Mouse (Mus musculus) neural tube, embryonic 15.5 days (tissue): ENCODE results near the gene Srpk1. TPM values are rescaled to one million over a fixed set of nuclear protein-coding genes. Genes with fewer than 3 reads are reported as not detected.

ENCODE experiments used
- ATAC-seq: fragments of 200-750 bp; cut with Nextera tagmentation; 2 replicates; pipeline ENCODE4 v1.8.0; 2017; ENCODE audit warnings: mild to moderate bottlenecking, moderate TSS enrichment, moderate library complexity; ENCODE audit not compliant: low FRiP score
- H3K27ac ChIP-seq: fragments of 300-500 bp; sonication (generic); replicated peaks from 2 replicates; pipeline ENCODE4 v1.5.1; 2015; ENCODE audit warnings: mild to moderate bottlenecking, inconsistent platforms
- H3K27me3 ChIP-seq: fragments of 300-500 bp; sonication (generic); replicated peaks from 2 replicates; pipeline ENCODE4 v1.6.1; 2015; ENCODE audit warnings: inconsistent platforms
- H3K36me3 ChIP-seq: fragments of 300-500 bp; sonication (generic); 2 replicates; pipeline ENCODE4 v1.6.1; 2015; ENCODE audit warnings: inconsistent platforms
- H3K4me1 ChIP-seq: fragments of 300-500 bp; sonication (generic); 2 replicates; pipeline ENCODE4 v1.6.1; 2015; ENCODE audit warnings: inconsistent platforms
- H3K4me2 ChIP-seq: fragments of 300-500 bp; sonication (generic); 2 replicates; pipeline ENCODE4 v1.6.1; 2015; ENCODE audit warnings: inconsistent platforms, mild to moderate bottlenecking, moderate library complexity
- H3K4me3 ChIP-seq: fragments of 300-500 bp; sonication (generic); replicated peaks from 2 replicates; pipeline ENCODE4 v1.5.1; 2015; ENCODE audit warnings: mild to moderate bottlenecking, inconsistent platforms
- H3K9ac ChIP-seq: fragments of 300-500 bp; sonication (generic); replicated peaks from 2 replicates; pipeline ENCODE4 v1.6.1; 2015; ENCODE audit warnings: mild to moderate bottlenecking, inconsistent platforms
- H3K9me3 ChIP-seq: fragments of 300-500 bp; sonication (generic); replicated peaks from 2 replicates; pipeline ENCODE4 v1.6.1; 2016; ENCODE audit warnings: inconsistent platforms
- WGBS: fragments of 180-500 bp; shearing (Covaris S2); methylation state at CpG from one replicate; pipeline ENCODE4 v1.1.7; 2015; ENCODE audit warnings: mixed read lengths; 5-methylcytosine and 5-hydroxymethylcytosine counted together
- polyA plus RNA-seq: library from polyadenylated mRNA; unstranded; fragments of >200 nt; fragmentation: Nextera tagmentation; extraction: Ambion mirVana; gene quantifications from 2 replicates; pipeline ENCODE4 v1.2.1, GENCODE M21; 2015

Srpk1 gene
- polyA plus RNA-seq, 1 experiment from 2014 or later, result 85.4 TPM

DNA sequence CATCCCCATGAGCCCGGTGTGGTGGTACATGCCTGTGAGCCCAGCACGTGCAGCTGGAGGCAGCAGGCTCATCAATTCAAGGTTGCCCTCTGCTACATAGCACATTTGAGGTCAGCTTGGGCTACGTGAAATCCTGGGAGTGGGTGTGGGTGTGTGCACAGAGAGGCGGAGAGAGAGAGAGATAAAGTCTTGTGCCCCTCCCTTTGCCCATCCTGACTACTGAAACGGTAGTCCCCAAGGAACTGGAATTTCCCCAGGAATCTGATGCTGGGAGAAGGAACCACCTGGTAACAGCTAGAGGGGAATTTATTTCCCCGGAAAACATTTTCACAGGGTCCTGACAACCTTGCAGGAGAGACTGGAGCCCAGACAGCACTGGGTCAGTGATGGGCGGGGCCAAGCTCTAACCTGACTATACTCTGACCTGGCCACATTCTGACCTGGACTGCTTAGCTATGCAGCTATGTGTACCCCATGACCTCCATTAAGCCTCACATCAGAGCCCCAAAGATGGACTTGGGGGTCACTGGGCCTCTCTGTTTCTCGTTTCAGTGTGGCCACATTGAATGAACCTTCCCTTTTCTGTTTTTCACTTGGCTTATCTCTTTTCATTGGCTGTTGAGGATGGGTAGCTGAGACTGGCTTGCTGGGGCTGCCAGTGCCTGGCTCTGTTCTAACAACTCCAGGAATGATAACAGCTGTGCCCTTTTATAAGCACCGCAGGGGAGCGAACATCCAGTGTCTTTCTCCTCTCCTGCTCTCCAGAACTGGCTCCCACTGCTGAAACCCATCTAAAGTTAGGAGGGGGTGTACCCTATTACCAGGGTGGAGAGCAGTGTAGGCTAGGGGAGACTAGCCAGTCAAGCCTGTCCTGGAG, 6.0 kb upstream of the Srpk1 start:
- H3K27ac ChIP-seq, result no peak overlapping the region
- H3K36me3 ChIP-seq, result no peaks in the 10 kb centered on the region

GRCm38 (mm10) chr17:28626937-28627336, 4.4 kb upstream of the Srpk1 start:
- Histone ChIP-seq H3K36me3 (no peaks in the 10 kb centered on the region), H3K27ac (no peak overlapping the region), H3K9me3 (no peaks in the 10 kb centered on the region), H3K4me2 (no peak overlapping the region), H3K4me1 (peaks cover 4% of the 10 kb centered on the region; the same call in 1 of the 2 replicates), H3K4me3 (no peak overlapping the region), H3K27me3 (no peaks in the 10 kb centered on the region), H3K9ac (no peak overlapping the region)
- no peak for ATAC-seq
- 91% methylated on average over 2 of the region's 2 CpGs for WGBS

More for the DNA sequence above, 6.0 kb upstream of the Srpk1 start:
- Histone ChIP-seq H3K4me1 (no peaks in the 10 kb centered on the region), H3K27me3 (no peaks in the 10 kb centered on the region), H3K9me3 (no peaks in the 10 kb centered on the region), H3K9ac (no peak overlapping the region), H3K4me2 (no peak overlapping the region), H3K4me3 (no peak overlapping the region)
- ATAC-seq, result no peak
- 61% methylated on average over 10 of the region's 10 CpGs for WGBS

DNA sequence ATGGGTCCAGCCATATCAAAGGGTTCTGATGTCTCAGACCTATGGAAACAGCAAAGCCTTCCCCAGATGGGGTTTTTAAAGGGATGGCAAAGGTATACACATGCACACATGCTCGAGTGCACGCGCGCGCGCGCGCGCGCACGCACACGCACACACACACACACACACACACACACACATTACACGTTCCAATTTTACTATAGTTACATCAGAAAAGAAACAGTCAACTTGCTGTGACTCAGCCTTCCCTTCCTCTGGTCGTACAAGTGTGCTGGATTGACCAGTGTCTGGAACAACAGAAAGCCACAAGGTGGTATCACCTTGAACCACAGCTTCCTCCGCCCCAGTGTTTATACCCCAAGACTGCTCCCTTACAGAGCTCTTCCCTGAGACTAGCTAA, 2.8 kb upstream of the Srpk1 start:
- no peak overlapping the region for H3K4me3 ChIP-seq
- WGBS, result 94% methylated on average over 15 of the region's 15 CpGs
- no peak overlapping the region for H3K9ac ChIP-seq

DNA sequence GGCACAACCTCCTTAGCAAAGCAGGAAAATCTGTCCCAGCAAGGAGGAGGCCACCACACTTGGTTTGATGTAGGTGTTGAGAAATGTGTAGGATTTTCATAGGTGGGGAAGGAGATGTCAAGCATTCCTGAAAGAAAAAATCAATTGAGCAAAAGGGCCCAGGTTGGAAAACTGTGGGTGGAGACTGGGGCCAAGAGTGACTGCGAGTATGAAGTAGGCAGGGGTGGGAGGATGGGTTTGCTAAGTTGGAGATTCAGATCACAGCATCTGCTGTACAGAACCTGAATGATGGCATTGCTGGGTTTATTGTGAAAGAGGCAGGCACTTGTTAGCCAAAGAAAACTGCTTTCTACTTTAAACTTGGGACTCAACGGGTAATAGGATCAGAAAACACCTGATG, 2.3 kb upstream of the Srpk1 start:
- H3K9me3 ChIP-seq, result no peaks in the 10 kb centered on the region
- no peak overlapping the region for H3K9ac ChIP-seq
- ATAC-seq, result no peak
- peaks cover 6% of the 10 kb centered on the region for H3K36me3 ChIP-seq
- H3K4me2 ChIP-seq, result no peak overlapping the region
- no peak overlapping the region for H3K4me3 ChIP-seq
- peaks cover 19% of the 10 kb centered on the region for H3K4me1 ChIP-seq
- no peaks in the 10 kb centered on the region for H3K27me3 ChIP-seq
- no peak overlapping the region for H3K27ac ChIP-seq
- WGBS, result 90% methylated on average over 2 of the region's 2 CpGs

More for the DNA sequence above, 2.8 kb upstream of the Srpk1 start:
- H3K4me1 ChIP-seq, result peaks cover 15% of the 10 kb centered on the region
- no peaks in the 10 kb centered on the region for H3K9me3 ChIP-seq
- ATAC-seq, result no peak
- H3K27me3 ChIP-seq, result no peaks in the 10 kb centered on the region
- no peak overlapping the region for H3K27ac ChIP-seq
- H3K36me3 ChIP-seq, result peaks cover 1% of the 10 kb centered on the region; the same call in 1 of the 2 replicates
- H3K4me2 ChIP-seq, result no peak overlapping the region

- H3K27ac ChIP-seq, result peak overlapping the region; percentile 94
Measured at GRCm38 (mm10) chr17:28621381-28622299, 869 bp downstream of the Srpk1 start.

GRCm38 (mm10) chr17:28618775-28619174, 3.7 kb downstream of the Srpk1 start:
- H3K4me1 ChIP-seq, result peaks cover 48% of the 10 kb centered on the region
- ATAC-seq, result no peak
- 100% methylated on average over 1 of the region's 1 CpGs for WGBS
- no peaks in the 10 kb centered on the region for H3K27me3 ChIP-seq
- H3K27ac ChIP-seq, result no peak overlapping the region
- H3K9me3 ChIP-seq, result no peaks in the 10 kb centered on the region
- H3K4me2 ChIP-seq, result no peak overlapping the region
- no peak overlapping the region for H3K9ac ChIP-seq
- H3K36me3 ChIP-seq, result peaks cover 18% of the 10 kb centered on the region
- no peak overlapping the region for H3K4me3 ChIP-seq

More at GRCm38 (mm10) chr17:28621381-28622299, 869 bp downstream of the Srpk1 start:
- peak; percentile 74 for ATAC-seq
- no peaks in the 10 kb centered on the region for H3K27me3 ChIP-seq
- peak overlapping the region; percentile 88 for H3K4me2 ChIP-seq
- WGBS, result under 1% methylated on average over 62 of the region's 78 CpGs
- H3K4me3 ChIP-seq, result peak overlapping the region; percentile 99
- peaks cover 39% of the 10 kb centered on the region for H3K4me1 ChIP-seq
- H3K9me3 ChIP-seq, result no peaks in the 10 kb centered on the region
- peak overlapping the region; percentile 98 for H3K9ac ChIP-seq
- peaks cover 12% of the 10 kb centered on the region for H3K36me3 ChIP-seq

DNA sequence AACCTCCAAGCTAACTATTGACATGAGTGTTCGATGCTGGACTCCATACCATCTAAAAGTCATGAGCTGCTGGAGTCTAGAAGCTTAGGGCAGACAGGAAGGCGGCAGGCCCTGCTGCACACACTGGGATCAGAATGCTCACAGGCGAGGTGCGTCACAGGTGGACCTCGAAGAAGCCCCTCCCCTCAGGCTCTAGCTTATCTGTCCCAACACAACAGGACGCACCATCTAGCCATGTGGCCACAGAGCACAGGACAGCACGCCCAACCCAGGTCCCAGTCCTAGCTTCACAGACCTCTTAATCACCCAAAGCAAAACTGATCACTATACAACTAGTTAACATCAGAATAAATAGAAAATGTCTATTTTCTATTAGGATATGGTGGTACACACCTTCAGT, 4.4 kb downstream of the Srpk1 start:
- no peaks in the 10 kb centered on the region for H3K27me3 ChIP-seq
- H3K9ac ChIP-seq, result no peak overlapping the region
- no peak for ATAC-seq
- H3K4me2 ChIP-seq, result no peak overlapping the region
- peaks cover 48% of the 10 kb centered on the region for H3K4me1 ChIP-seq
- 83% methylated on average over 7 of the region's 7 CpGs for WGBS
- H3K4me3 ChIP-seq, result no peak overlapping the region
- H3K9me3 ChIP-seq, result no peaks in the 10 kb centered on the region
- no peak overlapping the region for H3K27ac ChIP-seq
- H3K36me3 ChIP-seq, result peaks cover 18% of the 10 kb centered on the region

DNA sequence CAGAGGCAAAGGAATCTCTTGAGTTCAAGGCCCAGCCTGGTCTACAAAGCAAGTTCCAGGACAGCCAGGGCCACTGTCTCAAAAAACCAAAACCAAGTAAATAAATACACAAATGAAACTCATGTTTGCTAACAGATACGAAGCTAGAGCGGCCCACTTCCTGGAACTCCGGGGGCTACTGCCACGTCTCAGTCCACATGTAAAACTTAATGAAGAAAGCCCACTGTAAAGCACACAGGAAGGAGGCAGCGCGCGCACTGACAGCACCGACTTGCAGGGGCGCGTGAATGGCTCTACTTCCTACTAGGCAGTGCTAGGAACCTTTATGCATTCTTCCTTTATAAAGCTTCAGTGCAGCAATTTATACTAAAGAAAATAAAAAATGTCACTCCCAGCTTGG, 4.9 kb downstream of the Srpk1 start:
- ATAC-seq, result no peak
- H3K27ac ChIP-seq, result no peak overlapping the region
- no peaks in the 10 kb centered on the region for H3K27me3 ChIP-seq
- H3K9ac ChIP-seq, result no peak overlapping the region
- H3K36me3 ChIP-seq, result peaks cover 18% of the 10 kb centered on the region
- H3K4me2 ChIP-seq, result no peak overlapping the region
- peaks cover 46% of the 10 kb centered on the region for H3K4me1 ChIP-seq
- 87% methylated on average over 10 of the region's 10 CpGs for WGBS
- H3K9me3 ChIP-seq, result no peaks in the 10 kb centered on the region
- H3K4me3 ChIP-seq, result no peak overlapping the region

- Histone ChIP-seq H3K9me3 (no peaks in the 10 kb centered on the region), H3K27ac (no peak overlapping the region), H3K4me1 (peaks cover 33% of the 10 kb centered on the region), H3K27me3 (no peaks in the 10 kb centered on the region), H3K4me3 (no peak overlapping the region), H3K9ac (no peak overlapping the region), H3K4me2 (no peak overlapping the region), H3K36me3 (peaks cover 17% of the 10 kb centered on the region)
- 96% methylated on average over 4 of the region's 4 CpGs for WGBS
- no peak for ATAC-seq
Measured at GRCm38 (mm10) chr17:28615332-28615731, 7.2 kb downstream of the Srpk1 start.

DNA sequence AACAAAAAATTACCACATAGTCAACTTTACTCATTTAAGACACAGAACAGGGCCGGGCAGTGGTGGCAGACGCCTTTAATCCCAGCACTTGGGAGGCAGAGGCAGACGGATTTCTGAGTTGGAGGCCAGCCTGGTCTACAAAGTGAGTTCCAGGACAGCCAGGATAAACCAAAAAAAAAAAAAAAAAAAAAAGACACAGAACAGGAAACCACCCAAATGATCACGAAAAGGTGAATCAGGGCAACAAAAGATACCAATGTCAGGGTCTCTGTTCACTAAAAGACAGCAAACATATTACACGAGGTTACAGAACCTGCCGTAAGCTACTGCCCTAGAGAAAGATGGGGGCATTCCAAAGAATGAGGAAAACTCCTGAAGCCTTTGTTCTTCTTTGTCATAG, 9.4 kb downstream of the Srpk1 start:
- Histone ChIP-seq H3K4me1 (peaks cover 18% of the 10 kb centered on the region), H3K36me3 (peaks cover 10% of the 10 kb centered on the region; the same call in 1 of the 2 replicates), H3K27ac (no peak overlapping the region), H3K4me2 (no peak overlapping the region), H3K9me3 (no peaks in the 10 kb centered on the region), H3K4me3 (no peak overlapping the region), H3K9ac (no peak overlapping the region), H3K27me3 (no peaks in the 10 kb centered on the region)
- no peak for ATAC-seq
- WGBS, result 88% methylated on average over 6 of the region's 6 CpGs

GRCm38 (mm10) chr17:28612603-28613002, 9.9 kb downstream of the Srpk1 start:
- Histone ChIP-seq H3K27ac (no peak overlapping the region), H3K4me3 (no peak overlapping the region), H3K36me3 (peaks cover 10% of the 10 kb centered on the region; the same call in 1 of the 2 replicates), H3K9ac (no peak overlapping the region), H3K9me3 (no peaks in the 10 kb centered on the region), H3K4me2 (no peak overlapping the region), H3K27me3 (no peaks in the 10 kb centered on the region), H3K4me1 (peaks cover 13% of the 10 kb centered on the region)
- ATAC-seq, result no peak
- 94% methylated on average over 2 of the region's 2 CpGs for WGBS
